Mouse (Mus musculus) C2C12 (cell line): ENCODE measurements around the gene Pxmp4.

Source experiments
- CEBPB ChIP-seq: IDR thresholded peaks from one replicate; pipeline ENCODE4 v1.6.1; 2011; ENCODE audit warnings: low read depth, mild to moderate bottlenecking, control low read depth, moderate library complexity
- CTCF ChIP-seq: IDR thresholded peaks from one replicate; pipeline ENCODE4 v1.5.1; 2011; ENCODE audit not compliant: control insufficient read depth, insufficient read depth, insufficient read length
- FOSL1 ChIP-seq: IDR thresholded peaks from one replicate; pipeline ENCODE4 v1.8.0; 2011; ENCODE audit warnings: mild to moderate bottlenecking, low read length; ENCODE audit not compliant: poor library complexity, insufficient read depth, severe bottlenecking
- MAX ChIP-seq: IDR thresholded peaks from one replicate; pipeline ENCODE4 v1.6.1; 2011; ENCODE audit warnings: mild to moderate bottlenecking, control low read depth
- MYOD1 ChIP-seq: IDR thresholded peaks from one replicate; pipeline ENCODE4 v1.6.1; 2011; ENCODE audit warnings: low read depth; ENCODE audit not compliant: control insufficient read depth, insufficient read length
- MYOG ChIP-seq: IDR thresholded peaks from one replicate; pipeline ENCODE4 v1.6.1; 2011; ENCODE audit not compliant: control insufficient read depth, insufficient read length; ENCODE audit errors: extremely low read depth
- USF1 ChIP-seq: IDR thresholded peaks from one replicate; pipeline ENCODE4 v1.6.1; 2011; ENCODE audit warnings: low read depth, mild to moderate bottlenecking, control low read depth, moderate library complexity

DNA sequence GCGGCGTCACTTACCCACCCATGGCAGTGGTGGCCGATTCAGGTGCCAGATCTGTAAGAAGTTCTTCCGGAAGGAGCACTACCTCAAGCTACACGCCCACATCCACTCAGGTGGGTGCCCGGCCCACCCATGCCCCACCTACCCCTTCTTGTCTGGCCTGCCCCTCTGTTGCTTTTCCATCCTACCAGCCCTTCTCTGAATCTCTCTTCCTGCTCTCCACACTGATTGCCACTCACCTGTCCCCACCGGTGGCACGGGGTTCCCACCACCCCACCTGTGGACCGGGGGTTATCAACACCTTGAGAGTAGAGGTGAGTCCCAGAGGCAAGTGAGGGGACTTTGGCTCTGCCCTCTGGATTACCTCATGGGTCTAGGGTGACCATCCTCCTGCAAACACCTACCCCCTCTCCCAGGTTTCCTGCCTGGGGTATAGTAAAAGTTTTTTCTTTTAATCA lies 38.5 kb upstream of the Pxmp4 start:
- TF ChIP-seq CTCF (no peak), CEBPB (no peak), MYOG (no peak), FOSL1 (no peak), USF1 (no peak), MAX (no peak), MYOD1 (no peak)
